Mouse (Mus musculus): ENCODE measurements around the gene Nup133.

DNA sequence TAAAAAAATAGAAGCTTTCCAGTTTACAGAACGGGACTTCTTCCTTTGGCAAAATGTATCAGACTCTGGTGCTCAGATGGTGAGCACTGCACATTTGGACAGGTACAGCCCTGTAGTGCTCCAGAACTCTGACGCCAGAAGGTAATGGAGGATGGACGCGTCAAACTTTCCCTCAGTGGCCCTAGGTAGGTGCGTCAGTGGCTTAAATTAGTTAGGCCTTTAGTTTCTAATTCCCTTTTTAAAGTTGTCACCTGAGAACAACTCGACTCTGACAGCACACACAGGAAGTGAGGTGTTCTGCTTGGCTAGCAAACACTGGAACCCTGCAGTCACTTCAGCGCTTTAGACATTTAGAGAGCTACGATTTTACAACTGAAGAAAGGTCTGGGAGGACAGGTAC is 4.6 kb upstream of the Nup133 start:
- no peak for TF ChIP-seq CTCF (IDR thresholded peaks at IDR 0.05; ENCODE audit: extremely low read depth, insufficient read depth, insufficient read length, insufficient replicate concordance)
- no peak for TF ChIP-seq POLR2A (IDR thresholded peaks at IDR 0.05; ENCODE audit: low read depth, low read length)

Measured in spleen, adult 2 months (tissue).